Mouse (Mus musculus): ENCODE results near the gene Pelp1.
A peak's percentile ranks its signal among the peaks of the same experiment; 100 is the strongest.

Gene Pelp1

DNA sequence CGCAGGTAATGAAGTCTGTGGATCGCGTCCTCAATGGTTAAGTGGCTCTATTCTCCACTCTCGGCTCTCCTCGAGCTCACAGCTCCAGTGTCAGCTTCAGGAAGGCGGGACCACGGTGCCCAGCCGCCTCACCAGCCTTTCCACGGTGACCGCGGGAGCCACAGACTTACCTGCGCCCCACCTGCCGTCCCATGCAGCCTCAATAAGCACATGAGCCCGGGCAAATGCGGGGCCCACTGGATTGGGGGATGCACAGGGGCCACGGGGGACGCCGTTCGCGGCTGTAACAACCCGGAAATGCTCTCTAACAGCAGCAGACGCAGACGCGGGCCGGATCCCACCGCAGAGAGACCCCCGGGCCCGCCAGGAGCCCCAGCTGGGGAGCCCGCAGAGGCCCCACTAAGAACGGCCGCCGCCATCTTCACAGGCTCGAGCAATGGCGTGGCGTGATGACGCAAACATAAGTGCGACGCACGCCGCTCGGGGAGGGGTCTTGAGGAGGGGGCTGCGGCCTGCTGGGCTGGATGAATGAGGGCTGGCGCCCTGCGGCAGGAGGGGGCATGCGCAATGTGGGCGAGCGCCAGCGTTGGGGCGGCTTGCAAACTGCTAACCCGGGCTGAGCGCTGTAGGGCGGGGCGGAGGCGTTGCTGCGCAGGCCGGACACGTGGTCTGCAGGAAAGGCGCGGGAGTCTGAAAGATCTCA lies at the start of gene Pelp1:
Gene Pelp1 (minus strand): TSS at position 438 of the 703 bp plus-strand sequence.
- H3K27me3 ChIP-seq (ENCODE audit: insufficient read depth, low read length), result no peaks in the 10 kb centered on the region

DNA sequence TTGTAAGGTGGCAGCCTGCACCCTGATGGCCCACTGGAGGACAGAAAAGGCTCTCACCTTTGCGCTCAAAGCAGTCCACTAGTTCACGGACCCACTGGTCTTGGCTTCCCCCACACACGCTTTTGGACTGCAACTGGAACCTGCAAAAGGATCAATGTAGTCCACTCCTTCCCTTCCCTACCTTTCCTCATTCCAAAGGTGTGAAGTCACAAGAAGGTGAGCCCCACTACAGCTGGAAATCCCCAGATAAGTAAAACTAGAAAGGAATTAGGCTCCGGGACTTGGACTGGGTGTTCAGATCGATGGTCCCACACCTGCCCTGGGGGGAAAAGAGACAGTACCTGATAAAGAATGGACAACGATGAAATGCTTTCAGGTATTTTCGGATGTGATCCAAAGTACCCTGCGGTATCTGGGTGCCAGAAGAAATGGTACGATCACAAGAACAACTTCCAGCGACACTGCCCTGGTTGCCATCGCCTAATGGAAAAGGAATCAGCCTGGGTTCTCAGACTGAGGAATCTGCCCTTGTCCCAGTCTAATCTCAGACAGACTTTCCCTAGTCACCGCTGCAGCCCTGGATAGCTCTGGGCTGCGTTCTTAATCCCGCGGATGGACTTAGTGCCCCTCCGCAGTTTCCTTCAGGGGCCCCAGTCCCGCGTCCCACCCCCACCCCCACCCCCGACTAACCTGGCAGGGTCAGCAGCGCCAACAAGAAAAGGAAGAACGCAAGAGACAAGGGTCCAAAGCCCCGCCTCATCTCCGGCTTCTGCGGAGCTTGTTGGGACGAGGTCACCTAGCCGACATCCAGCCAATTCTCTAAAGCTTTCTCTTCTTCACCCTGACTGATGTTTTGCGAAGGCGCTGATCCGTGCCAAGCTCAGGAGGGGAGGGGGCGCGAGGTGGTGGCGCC lies 49.1 kb upstream of the Pelp1 start, which contains the start of gene Zmynd15:
Gene Zmynd15 (plus strand): TSS at position 746 of the 913 bp plus-strand sequence.
- H3K36me3 ChIP-seq (ENCODE audit: insufficient read depth, low read length), result peaks cover 14% of the 10 kb centered on the region
- H3K4me1 ChIP-seq (replicated peaks; ENCODE audit: low read depth, low read length), result peaks cover 20% of the 10 kb centered on the region
- no peak for TF ChIP-seq POU5F1 (IDR thresholded peaks at IDR 0.05; ENCODE audit: borderline replicate concordance, low read length)
- TF ChIP-seq CTCF (conservative IDR thresholded peaks at IDR 0.05; ENCODE audit: low read length), result no peak
- no peak for TF ChIP-seq NANOG (IDR thresholded peaks at IDR 0.05; ENCODE audit: borderline replicate concordance, low read length)
- H3K9me3 ChIP-seq (ENCODE audit: low read length), result no peaks in the 10 kb centered on the region
- H3K4me3 ChIP-seq (replicated peaks; ENCODE audit: low read length), result peak within 1 kb of the TSS; percentile 73
- H3K27me3 ChIP-seq (ENCODE audit: insufficient read depth, low read length), result peaks cover 65% of the 10 kb centered on the region

More for the DNA sequence above, at the start of gene Pelp1:
- peak within 1 kb of the TSS; percentile 99 for H3K4me3 ChIP-seq (replicated peaks; ENCODE audit: low read length)
- H3K36me3 ChIP-seq (ENCODE audit: insufficient read depth, low read length), result peaks cover 39% of the 10 kb centered on the region
- peaks cover 58% of the 10 kb centered on the region for H3K4me1 ChIP-seq (replicated peaks; ENCODE audit: low read depth, low read length)
- no peak for TF ChIP-seq CTCF (conservative IDR thresholded peaks at IDR 0.05; ENCODE audit: low read length)
- no peak for TF ChIP-seq POU5F1 (IDR thresholded peaks at IDR 0.05; ENCODE audit: borderline replicate concordance, low read length)
- no peak for TF ChIP-seq NANOG (IDR thresholded peaks at IDR 0.05; ENCODE audit: borderline replicate concordance, low read length)
- H3K9me3 ChIP-seq (ENCODE audit: low read length), result no peaks in the 10 kb centered on the region

GRCm38 (mm10) chr11:70453261-70454044 lies 43.6 kb upstream of the Pelp1 start:
- Histone ChIP-seq H3K9me3 (ENCODE audit: low read length) (no peaks in the 10 kb centered on the region), H3K4me1 (replicated peaks; ENCODE audit: low read depth, low read length) (peaks cover 22% of the 10 kb centered on the region), H3K27me3 (ENCODE audit: insufficient read depth, low read length) (peaks cover 13% of the 10 kb centered on the region), H3K4me3 (replicated peaks; ENCODE audit: low read length) (peak overlapping the region; percentile 95), H3K36me3 (ENCODE audit: insufficient read depth, low read length) (peaks cover 26% of the 10 kb centered on the region)
- TF ChIP-seq NANOG (IDR thresholded peaks at IDR 0.05; ENCODE audit: borderline replicate concordance, low read length) (no peak), POU5F1 (IDR thresholded peaks at IDR 0.05; ENCODE audit: borderline replicate concordance, low read length) (no peak), CTCF (conservative IDR thresholded peaks at IDR 0.05; ENCODE audit: low read length) (no peak)

GRCm38 (mm10) chr11:70451797-70452498 lies 42.1 kb upstream of the Pelp1 start, which contains the start of gene Med11:
TSS of gene Med11 (plus strand) at chr11:70451919.
- TF ChIP-seq CTCF (conservative IDR thresholded peaks at IDR 0.05; ENCODE audit: low read length), result peak; percentile 56
- TF ChIP-seq POU5F1 (IDR thresholded peaks at IDR 0.05; ENCODE audit: borderline replicate concordance, low read length), result no peak

DNA sequence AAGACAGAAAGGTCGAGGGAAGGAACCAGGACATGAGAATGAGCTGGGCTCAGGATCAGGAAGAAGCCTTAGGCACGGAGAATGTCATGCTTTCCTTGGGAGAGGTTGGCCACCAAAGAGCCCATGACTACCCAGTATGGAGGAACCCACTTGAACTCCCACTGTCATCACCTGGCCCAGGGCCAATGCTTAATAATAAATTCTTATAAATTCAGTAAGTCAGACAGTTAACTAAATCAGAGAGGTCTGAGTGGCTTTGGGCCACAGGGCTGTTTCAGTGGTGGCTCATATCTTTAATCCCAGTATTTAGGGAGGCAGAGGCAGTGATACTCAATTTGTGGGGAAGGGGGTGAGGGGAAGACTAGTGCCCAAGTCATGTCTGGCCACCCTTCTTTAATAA lies 41.1 kb upstream of the Pelp1 start:
- peaks cover 26% of the 10 kb centered on the region for H3K36me3 ChIP-seq (ENCODE audit: insufficient read depth, low read length)
- no peak for TF ChIP-seq CTCF (conservative IDR thresholded peaks at IDR 0.05; ENCODE audit: low read length)
- TF ChIP-seq NANOG (IDR thresholded peaks at IDR 0.05; ENCODE audit: borderline replicate concordance, low read length), result no peak
- no peak for TF ChIP-seq POU5F1 (IDR thresholded peaks at IDR 0.05; ENCODE audit: borderline replicate concordance, low read length)
- H3K4me3 ChIP-seq (replicated peaks; ENCODE audit: low read length), result no peak overlapping the region
- peaks cover 22% of the 10 kb centered on the region for H3K4me1 ChIP-seq (replicated peaks; ENCODE audit: low read depth, low read length)
- no peaks in the 10 kb centered on the region for H3K27me3 ChIP-seq (ENCODE audit: insufficient read depth, low read length)
- no peaks in the 10 kb centered on the region for H3K9me3 ChIP-seq (ENCODE audit: low read length)

More at GRCm38 (mm10) chr11:70451797-70452498, 42.1 kb upstream of the Pelp1 start, which contains the start of gene Med11:
- peaks cover 5% of the 10 kb centered on the region; the same call in 1 of the 2 replicates for H3K27me3 ChIP-seq (ENCODE audit: insufficient read depth, low read length)
- peaks cover 26% of the 10 kb centered on the region for H3K36me3 ChIP-seq (ENCODE audit: insufficient read depth, low read length)
- H3K4me3 ChIP-seq (replicated peaks; ENCODE audit: low read length), result peak within 1 kb of the TSS; percentile 95
- H3K9me3 ChIP-seq (ENCODE audit: low read length), result no peaks in the 10 kb centered on the region
- peaks cover 22% of the 10 kb centered on the region for H3K4me1 ChIP-seq (replicated peaks; ENCODE audit: low read depth, low read length)

- Histone ChIP-seq H3K27me3 (ENCODE audit: insufficient read depth, low read length) (no peaks in the 10 kb centered on the region), H3K4me1 (replicated peaks; ENCODE audit: low read depth, low read length) (peaks cover 9% of the 10 kb centered on the region), H3K9me3 (ENCODE audit: low read length) (no peaks in the 10 kb centered on the region), H3K4me3 (replicated peaks; ENCODE audit: low read length) (no peak overlapping the region), H3K36me3 (ENCODE audit: insufficient read depth, low read length) (peaks cover 2% of the 10 kb centered on the region; the same call in 1 of the 2 replicates)
- TF ChIP-seq NANOG (IDR thresholded peaks at IDR 0.05; ENCODE audit: borderline replicate concordance, low read length) (no peak), CTCF (conservative IDR thresholded peaks at IDR 0.05; ENCODE audit: low read length) (no peak), POU5F1 (IDR thresholded peaks at IDR 0.05; ENCODE audit: borderline replicate concordance, low read length) (no peak)
Measured at GRCm38 (mm10) chr11:70447373-70447772, 37.5 kb upstream of the Pelp1 start.

DNA sequence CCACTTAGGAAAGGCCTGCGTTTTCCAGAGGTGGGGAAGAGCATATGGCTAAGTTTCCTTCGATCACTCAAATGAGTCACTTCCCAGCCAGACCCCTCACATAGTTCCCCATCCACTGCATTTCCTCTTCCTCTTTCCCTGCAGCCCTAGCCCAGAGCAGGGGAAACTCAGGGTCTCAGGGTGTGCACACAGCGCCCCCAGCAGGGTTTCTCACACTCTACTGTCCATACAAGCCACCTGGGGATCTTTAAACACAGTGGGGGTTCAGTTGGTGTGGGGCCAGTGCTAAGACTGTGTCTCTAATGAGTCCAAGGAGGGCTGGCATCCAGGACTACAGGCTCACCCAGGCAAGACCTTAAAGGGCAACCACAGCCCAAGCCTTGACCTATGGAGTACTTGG lies 36.9 kb upstream of the Pelp1 start:
- Histone ChIP-seq H3K27me3 (ENCODE audit: insufficient read depth, low read length) (no peaks in the 10 kb centered on the region), H3K4me1 (replicated peaks; ENCODE audit: low read depth, low read length) (peaks cover 7% of the 10 kb centered on the region), H3K4me3 (replicated peaks; ENCODE audit: low read length) (no peak overlapping the region), H3K9me3 (ENCODE audit: low read length) (no peaks in the 10 kb centered on the region), H3K36me3 (ENCODE audit: insufficient read depth, low read length) (peaks cover 8% of the 10 kb centered on the region; the same call in 1 of the 2 replicates)
- TF ChIP-seq NANOG (IDR thresholded peaks at IDR 0.05; ENCODE audit: borderline replicate concordance, low read length) (no peak), CTCF (conservative IDR thresholded peaks at IDR 0.05; ENCODE audit: low read length) (no peak)
